Mouse (Mus musculus): ENCODE data around the gene Sertad1. TPM values are rescaled to one million over a fixed set of nuclear protein-coding genes. Genes with fewer than 3 reads are reported as not detected.

The Sertad1 gene
- polyA plus RNA-seq, 1 experiment from 2014 or later, result 39.2 TPM

GRCm38 (mm10) chr7:27476098-27476635 lies 10.5 kb upstream of the Sertad1 start:
- WGBS, result 95% methylated on average over 14 of the region's 14 CpGs
- Histone ChIP-seq H3K27ac (no peak overlapping the region), H3K9ac (no peak overlapping the region), H3K4me3 (no peak overlapping the region), H3K4me2 (replicated peaks) (no peak overlapping the region), H3K27me3 (no peaks in the 10 kb centered on the region), H3K36me3 (peaks cover 24% of the 10 kb centered on the region), H3K4me1 (peaks cover 25% of the 10 kb centered on the region), H3K9me3 (no peaks in the 10 kb centered on the region)
- ATAC-seq (ENCODE audit: low FRiP score, low read depth), result no peak

- no peak overlapping the region for H3K9ac ChIP-seq
- no peaks in the 10 kb centered on the region for H3K27me3 ChIP-seq
- peak overlapping the region; percentile 44; the same call in 1 of the 2 replicates for H3K27ac ChIP-seq
- no peak for ATAC-seq (ENCODE audit: low FRiP score, low read depth)
- no peak overlapping the region for H3K4me3 ChIP-seq
- H3K9me3 ChIP-seq, result no peaks in the 10 kb centered on the region
- WGBS, result 84% methylated on average over 7 of the region's 7 CpGs
- peaks cover 24% of the 10 kb centered on the region for H3K36me3 ChIP-seq
- H3K4me1 ChIP-seq, result peaks cover 31% of the 10 kb centered on the region
- no peak overlapping the region for H3K4me2 ChIP-seq (replicated peaks)
Measured at GRCm38 (mm10) chr7:27478561-27478960, 8.1 kb upstream of the Sertad1 start.

GRCm38 (mm10) chr7:27479750-27480149 lies 7.0 kb upstream of the Sertad1 start:
- peaks cover 31% of the 10 kb centered on the region for H3K4me1 ChIP-seq
- no peak overlapping the region for H3K4me3 ChIP-seq
- ATAC-seq (ENCODE audit: low FRiP score, low read depth), result no peak
- H3K27me3 ChIP-seq, result no peaks in the 10 kb centered on the region
- no peak overlapping the region for H3K4me2 ChIP-seq (replicated peaks)
- peaks cover 24% of the 10 kb centered on the region for H3K36me3 ChIP-seq
- H3K9me3 ChIP-seq, result no peaks in the 10 kb centered on the region
- no peak overlapping the region for H3K9ac ChIP-seq
- WGBS, result 41% methylated on average over 1 of the region's 1 CpGs
- H3K27ac ChIP-seq, result no peak overlapping the region

- Histone ChIP-seq H3K4me2 (replicated peaks) (peak overlapping the region; percentile 67), H3K4me1 (peaks cover 26% of the 10 kb centered on the region), H3K27me3 (no peaks in the 10 kb centered on the region), H3K36me3 (peaks cover 24% of the 10 kb centered on the region), H3K27ac (peak overlapping the region; percentile 85), H3K9me3 (no peaks in the 10 kb centered on the region), H3K4me3 (peak overlapping the region; percentile 37; the same call in 1 of the 2 replicates), H3K9ac (0 out of 2 replicates have a peak overlapping the region, but pooled peaks have one; percentile 51)
- ATAC-seq (ENCODE audit: low FRiP score, low read depth), result no peak
- WGBS, result 70% methylated on average over 3 of the region's 3 CpGs
Measured at GRCm38 (mm10) chr7:27480506-27480905, 6.2 kb upstream of the Sertad1 start.

GRCm38 (mm10) chr7:27480927-27481626 lies 5.6 kb upstream of the Sertad1 start:
- H3K9ac ChIP-seq, result peak overlapping the region; percentile 51
- H3K27me3 ChIP-seq, result no peaks in the 10 kb centered on the region

GRCm38 (mm10) chr7:27481627-27481969 lies 5.1 kb upstream of the Sertad1 start:
- Histone ChIP-seq H3K36me3 (peaks cover 15% of the 10 kb centered on the region), H3K4me1 (peaks cover 26% of the 10 kb centered on the region), H3K27me3 (no peaks in the 10 kb centered on the region), H3K9ac (peak overlapping the region; percentile 51), H3K4me2 (replicated peaks) (peak overlapping the region; percentile 67), H3K4me3 (peak overlapping the region; percentile 37), H3K9me3 (no peaks in the 10 kb centered on the region), H3K27ac (peak overlapping the region; percentile 85)
- 0% methylated on average over 9 of the region's 12 CpGs for WGBS
- ATAC-seq (ENCODE audit: low FRiP score, low read depth), result peak; percentile 91

More at GRCm38 (mm10) chr7:27480927-27481626, 5.6 kb upstream of the Sertad1 start:
- no peak for ATAC-seq (ENCODE audit: low FRiP score, low read depth)
- Histone ChIP-seq H3K4me1 (peaks cover 27% of the 10 kb centered on the region), H3K36me3 (peaks cover 20% of the 10 kb centered on the region), H3K27ac (peak overlapping the region; percentile 85), H3K9me3 (no peaks in the 10 kb centered on the region), H3K4me3 (peak overlapping the region; percentile 37), H3K4me2 (replicated peaks) (peak overlapping the region; percentile 67)
- WGBS, result 11% methylated on average over 11 of the region's 11 CpGs

GRCm38 (mm10) chr7:27483860-27484259 lies 2.9 kb upstream of the Sertad1 start:
- no peak overlapping the region for H3K4me3 ChIP-seq
- no peaks in the 10 kb centered on the region for H3K27me3 ChIP-seq
- no peak overlapping the region for H3K4me2 ChIP-seq (replicated peaks)
- H3K27ac ChIP-seq, result no peak overlapping the region
- no peaks in the 10 kb centered on the region for H3K36me3 ChIP-seq
- WGBS, result 81% methylated on average over 4 of the region's 4 CpGs
- H3K9ac ChIP-seq, result no peak overlapping the region
- ATAC-seq (ENCODE audit: low FRiP score, low read depth), result no peak
- no peaks in the 10 kb centered on the region for H3K9me3 ChIP-seq
- H3K4me1 ChIP-seq, result peaks cover 30% of the 10 kb centered on the region

GRCm38 (mm10) chr7:27486102-27486769 lies 474 bp upstream of the Sertad1 start:
- Histone ChIP-seq H3K9me3 (no peaks in the 10 kb centered on the region), H3K4me1 (peaks cover 41% of the 10 kb centered on the region), H3K27me3 (no peaks in the 10 kb centered on the region), H3K9ac (peak overlapping the region; percentile 62), H3K27ac (peak overlapping the region; percentile 48; the same call in 1 of the 2 replicates), H3K36me3 (peaks cover 9% of the 10 kb centered on the region), H3K4me2 (replicated peaks) (peak overlapping the region; percentile 78), H3K4me3 (peak overlapping the region; percentile 73)
- under 1% methylated on average over 13 of the region's 13 CpGs for whole genome bisulfite sequencing
- ATAC-seq (ENCODE audit: low FRiP score, low read depth), result peak; percentile 0; the same call in 1 of the 2 replicates

- Histone ChIP-seq H3K4me2 (replicated peaks) (peak overlapping the region; percentile 78), H3K27me3 (no peaks in the 10 kb centered on the region), H3K9me3 (no peaks in the 10 kb centered on the region), H3K4me3 (peak overlapping the region; percentile 73), H3K9ac (peak overlapping the region; percentile 81), H3K4me1 (peaks cover 32% of the 10 kb centered on the region), H3K27ac (peak overlapping the region; percentile 98), H3K36me3 (peaks cover 9% of the 10 kb centered on the region)
- no peak for ATAC-seq (ENCODE audit: low FRiP score, low read depth)
- under 1% methylated on average over 13 of the region's 13 CpGs for WGBS
Measured at GRCm38 (mm10) chr7:27487740-27488268, 1.1 kb downstream of the Sertad1 start.

GRCm38 (mm10) chr7:27489270-27489869 lies 2.7 kb downstream of the Sertad1 start:
- Histone ChIP-seq H3K9me3 (no peaks in the 10 kb centered on the region), H3K4me2 (replicated peaks) (peak overlapping the region; percentile 67; the same call in 1 of the 2 replicates), H3K36me3 (peaks cover 9% of the 10 kb centered on the region), H3K4me1 (peaks cover 32% of the 10 kb centered on the region), H3K27ac (no peak overlapping the region; the same call in 1 of the 2 replicates), H3K9ac (no peak overlapping the region), H3K27me3 (no peaks in the 10 kb centered on the region), H3K4me3 (no peak overlapping the region)
- ATAC-seq (ENCODE audit: low FRiP score, low read depth), result no peak
- 93% methylated on average over 25 of the region's 25 CpGs for WGBS

- Histone ChIP-seq H3K27ac (peak overlapping the region; percentile 89), H3K4me3 (peak overlapping the region; percentile 41), H3K27me3 (no peaks in the 10 kb centered on the region), H3K9me3 (no peaks in the 10 kb centered on the region), H3K4me2 (replicated peaks) (peak overlapping the region; percentile 67), H3K4me1 (peaks cover 32% of the 10 kb centered on the region), H3K9ac (peak overlapping the region; percentile 63), H3K36me3 (peaks cover 9% of the 10 kb centered on the region)
- WGBS, result 25% methylated on average over 4 of the region's 4 CpGs
- no peak for ATAC-seq (ENCODE audit: low FRiP score, low read depth)
Measured at GRCm38 (mm10) chr7:27490227-27490542, 3.5 kb downstream of the Sertad1 start.
